Mouse (Mus musculus) megakaryocyte, embryonic 14.5 days (primary cell): ENCODE results near the gene Psmc5. TPM values are rescaled to one million over a fixed set of nuclear protein-coding genes. Genes with fewer than 3 reads are reported as not detected.

ENCODE experiments used
- H3K27me3 ChIP-seq: replicated peaks from 2 replicates; pipeline ENCODE3; 2012; ENCODE audit warnings: inconsistent platforms
- H3K36me3 ChIP-seq: replicated peaks from 2 replicates; pipeline ENCODE3; 2012; ENCODE audit warnings: low read length, inconsistent platforms, mixed read lengths
- H3K4me1 ChIP-seq: 2 replicates; pipeline ENCODE4 v1.6.1; 2012; ENCODE audit warnings: inconsistent platforms
- H3K4me3 ChIP-seq: replicated peaks from 2 replicates; pipeline ENCODE3; 2012; ENCODE audit warnings: moderate library complexity, mild to moderate bottlenecking, inconsistent platforms
- H3K9me3 ChIP-seq: 2 replicates; pipeline ENCODE4 v1.6.1; 2012; ENCODE audit warnings: inconsistent platforms
- FLI1 ChIP-seq: IDR thresholded peaks from 2 replicates; pipeline ENCODE4 v1.6.1; 2012; ENCODE audit warnings: low read length, inconsistent platforms, mixed read lengths
- GATA1 ChIP-seq: IDR thresholded peaks from 3 replicates; pipeline ENCODE4 v1.6.1; 2012; ENCODE audit warnings: mixed read lengths, low read length, inconsistent platforms, borderline replicate concordance
- polyA plus RNA-seq: library from polyadenylated mRNA; stranded (reverse); fragments of >175 nt; gene quantifications from 2 replicates; pipeline ENCODE4 v1.2.3, GENCODE M21; 2012; ENCODE audit warnings: low replicate concordance; ENCODE audit not compliant: insufficient read depth

The Psmc5 gene
- polyA plus RNA-seq, 1 experiment = 34.7 TPM

DNA sequence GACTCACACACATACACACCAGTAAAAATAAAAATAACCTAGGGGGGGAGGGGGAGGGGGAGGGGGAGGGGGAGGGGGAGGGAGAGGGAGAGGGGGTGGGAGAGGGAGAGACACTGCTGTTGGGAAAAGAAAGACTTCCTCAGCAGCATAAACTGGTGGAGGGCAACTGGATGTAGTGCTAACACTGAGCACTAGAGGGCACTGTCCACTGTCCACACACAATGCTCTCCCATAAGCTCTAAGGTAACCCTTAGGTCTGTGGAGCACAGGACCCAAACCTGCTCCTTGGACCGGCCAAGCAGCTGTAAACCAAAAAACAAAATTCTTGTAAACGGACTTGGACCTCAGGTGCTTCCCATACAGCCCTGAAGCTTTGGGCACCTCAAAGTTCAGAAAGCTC lies 46.7 kb downstream of the Psmc5 start:
- Histone ChIP-seq H3K36me3 (no peaks in the 10 kb centered on the region), H3K9me3 (0 out of 2 replicates have a peak, but pooled peaks cover 1% of the 10 kb centered on the region), H3K4me3 (no peak overlapping the region), H3K27me3 (peaks cover 42% of the 10 kb centered on the region), H3K4me1 (peaks cover 4% of the 10 kb centered on the region; the same call in 1 of the 2 replicates)
- TF ChIP-seq GATA1 (no peak), FLI1 (no peak)

DNA sequence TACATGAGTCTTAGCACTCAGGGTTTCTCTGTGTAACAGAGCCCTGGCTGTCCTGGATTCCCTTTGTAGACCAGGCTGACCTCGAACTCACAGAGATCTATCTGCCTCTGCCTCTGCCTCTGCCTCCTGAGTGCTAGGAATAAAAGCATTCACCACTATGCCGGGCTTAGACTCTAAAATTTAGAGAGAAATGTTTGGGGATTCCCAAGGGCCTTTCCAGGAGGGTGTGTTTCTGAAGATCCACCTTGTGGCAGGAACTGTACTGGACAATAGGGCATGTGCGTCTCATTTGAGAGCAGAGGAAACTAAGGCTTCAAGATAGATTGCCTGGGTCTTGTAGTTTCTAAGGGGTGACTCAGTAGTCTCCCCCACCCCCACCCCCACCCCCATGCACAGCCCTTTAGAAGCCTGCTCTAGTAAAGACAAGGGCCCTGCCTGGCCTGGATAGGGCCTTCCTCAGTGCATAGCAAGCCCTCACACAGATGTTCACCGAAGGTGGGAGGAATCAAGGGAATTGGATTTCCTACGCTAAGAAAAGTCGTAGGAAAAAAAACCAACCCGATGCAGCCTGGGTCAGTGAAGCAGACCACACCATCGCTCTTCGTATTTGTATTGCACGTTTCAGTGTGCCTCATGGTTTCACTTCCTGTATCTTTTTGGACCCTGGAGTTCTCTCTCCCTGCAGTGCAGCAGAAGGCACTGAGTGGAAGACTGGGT lies 49.6 kb downstream of the Psmc5 start:
- Histone ChIP-seq H3K36me3 (no peaks in the 10 kb centered on the region), H3K27me3 (peaks cover 31% of the 10 kb centered on the region), H3K9me3 (no peaks in the 10 kb centered on the region), H3K4me3 (no peak overlapping the region), H3K4me1 (peaks cover 4% of the 10 kb centered on the region; the same call in 1 of the 2 replicates)
- no peak for TF ChIP-seq FLI1
- TF ChIP-seq GATA1 = no peak

DNA sequence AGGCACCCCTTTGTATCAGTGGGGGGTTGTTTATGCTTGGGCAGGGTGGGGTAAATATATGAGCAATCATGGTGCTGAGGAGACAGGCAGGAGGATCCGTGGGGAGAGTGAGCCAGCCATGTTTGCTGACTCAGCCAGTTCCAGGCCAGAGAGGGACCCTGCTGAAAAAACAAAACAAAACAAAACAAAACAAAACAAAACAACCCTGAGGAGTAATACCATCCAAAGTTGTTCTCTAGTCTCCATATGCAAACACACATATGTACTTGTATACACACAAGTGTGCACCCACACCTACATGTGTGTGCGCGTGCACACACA lies 50.1 kb downstream of the Psmc5 start:
- TF ChIP-seq FLI1 = no peak
- TF ChIP-seq GATA1 = no peak
- Histone ChIP-seq H3K27me3 (peaks cover 28% of the 10 kb centered on the region), H3K4me3 (no peak overlapping the region), H3K4me1 (peaks cover 4% of the 10 kb centered on the region; the same call in 1 of the 2 replicates), H3K9me3 (no peaks in the 10 kb centered on the region), H3K36me3 (no peaks in the 10 kb centered on the region)

DNA sequence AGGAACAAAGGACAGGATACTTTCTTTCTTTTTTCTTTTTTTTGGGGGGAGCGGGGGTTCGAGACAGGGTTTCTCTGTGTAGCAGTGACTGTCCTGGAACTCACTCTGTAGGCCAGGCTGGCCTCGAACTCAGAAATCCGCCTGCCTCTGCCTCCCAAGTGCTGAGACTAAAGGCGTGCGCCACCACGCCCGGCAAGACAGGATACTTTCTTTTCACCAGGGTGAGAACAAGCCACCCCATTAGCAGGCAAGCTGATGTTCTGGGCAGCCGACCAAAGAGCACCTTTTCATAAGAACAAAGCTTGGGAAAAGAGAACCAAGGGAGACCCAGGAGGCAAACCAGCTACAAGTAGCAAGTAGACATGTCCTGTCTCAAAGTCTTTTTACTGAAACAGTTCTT lies 50.8 kb downstream of the Psmc5 start:
- Histone ChIP-seq H3K4me1 (peaks cover 4% of the 10 kb centered on the region; the same call in 1 of the 2 replicates), H3K27me3 (peaks cover 29% of the 10 kb centered on the region), H3K36me3 (no peaks in the 10 kb centered on the region), H3K9me3 (no peaks in the 10 kb centered on the region), H3K4me3 (no peak overlapping the region)
- TF ChIP-seq FLI1 (no peak), GATA1 (no peak)

DNA sequence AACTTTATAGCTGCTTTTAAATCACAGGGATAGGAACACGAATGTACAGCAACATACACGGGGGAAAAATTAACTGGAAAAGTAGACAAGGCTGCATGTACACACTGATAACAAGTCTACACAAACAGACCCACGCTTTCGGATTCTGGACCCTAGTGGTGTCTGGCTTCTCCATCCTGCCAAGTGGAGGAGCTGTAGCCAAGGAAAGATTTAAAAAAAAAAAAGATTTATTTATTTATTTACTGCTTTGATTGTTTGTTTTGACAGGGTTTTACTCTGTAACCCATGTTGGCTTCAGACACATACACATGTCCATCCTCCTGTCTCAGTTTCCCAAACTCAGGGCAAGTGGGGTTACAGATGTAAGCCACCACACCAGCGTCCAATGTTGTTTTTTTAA lies 51.5 kb downstream of the Psmc5 start:
- TF ChIP-seq GATA1 = no peak
- TF ChIP-seq FLI1 = no peak
- Histone ChIP-seq H3K36me3 (no peaks in the 10 kb centered on the region), H3K9me3 (no peaks in the 10 kb centered on the region), H3K4me3 (no peak overlapping the region), H3K27me3 (peaks cover 34% of the 10 kb centered on the region), H3K4me1 (peaks cover 4% of the 10 kb centered on the region; the same call in 1 of the 2 replicates)

DNA sequence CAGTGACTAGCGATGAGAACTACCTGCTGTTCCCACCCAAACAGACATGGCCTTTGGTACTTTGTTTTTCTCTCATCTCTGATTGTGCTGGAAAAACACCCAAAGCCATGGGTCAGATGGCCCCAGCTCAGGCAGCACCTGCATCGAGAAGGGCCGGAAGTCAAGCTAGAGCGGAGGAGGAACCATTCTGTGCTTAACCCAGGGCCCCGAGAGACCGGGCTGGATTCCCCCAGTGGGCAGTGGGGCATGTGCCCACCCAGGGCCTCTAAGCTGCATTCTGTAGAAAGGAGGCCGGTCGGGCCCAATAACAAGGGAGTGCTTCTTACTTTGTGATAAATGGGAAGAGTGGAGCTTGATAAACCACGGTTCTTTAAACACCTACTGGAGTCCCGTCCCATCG lies 52.2 kb downstream of the Psmc5 start:
- H3K36me3 ChIP-seq = no peaks in the 10 kb centered on the region
- H3K9me3 ChIP-seq = no peaks in the 10 kb centered on the region
- peaks cover 40% of the 10 kb centered on the region for H3K27me3 ChIP-seq
- no peak overlapping the region for H3K4me3 ChIP-seq
- TF ChIP-seq GATA1 = no peak
- TF ChIP-seq FLI1 = no peak
- peaks cover 4% of the 10 kb centered on the region; the same call in 1 of the 2 replicates for H3K4me1 ChIP-seq

DNA sequence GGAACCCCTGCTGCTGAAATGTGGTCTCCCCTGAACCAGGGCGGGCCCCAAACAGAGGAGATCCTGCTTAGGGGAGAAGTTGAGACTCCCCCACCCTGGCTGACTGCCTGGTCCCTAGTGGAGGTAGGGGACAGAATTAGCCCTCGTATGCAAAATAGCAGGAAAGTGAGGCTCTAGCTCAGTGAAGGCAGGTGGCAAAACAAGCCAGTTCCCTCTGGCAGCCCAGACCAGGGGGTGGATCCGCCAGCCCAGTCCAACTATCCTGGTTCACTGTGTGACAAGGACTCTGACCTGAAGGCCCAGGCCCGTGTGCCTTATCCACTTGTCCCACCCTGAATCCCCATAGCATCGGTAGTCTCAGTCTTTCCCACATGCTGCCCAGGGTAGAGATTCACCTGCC lies 54.2 kb downstream of the Psmc5 start:
- TF ChIP-seq GATA1 (no peak), FLI1 (no peak)
- Histone ChIP-seq H3K4me3 (no peak overlapping the region), H3K36me3 (no peaks in the 10 kb centered on the region), H3K9me3 (no peaks in the 10 kb centered on the region), H3K4me1 (peaks cover 19% of the 10 kb centered on the region), H3K27me3 (peaks cover 43% of the 10 kb centered on the region)

Other genes starting within 250 kb of the Psmc5 start
- gene Kcnh6, start 248.0 kb upstream of the Psmc5 start, polyA plus RNA-seq = not detected in 2 replicates
- gene Dcaf7, start 219.3 kb upstream of the Psmc5 start, polyA plus RNA-seq = 1.7 and 5.8 TPM in 2 replicates
- gene Taco1, start 190.1 kb upstream of the Psmc5 start, polyA plus RNA-seq = 2.7 and 3.8 TPM in 2 replicates
- gene Map3k3, start 171.5 kb upstream of the Psmc5 start, polyA plus RNA-seq = 1.5 and 1.6 TPM in 2 replicates
- not detected in 2 replicates for gene Gm10840, start 95.3 kb upstream of the Psmc5 start, polyA plus RNA-seq
- 121 and 146 TPM in 2 replicates for gene Limd2, start 95.3 kb upstream of the Psmc5 start, polyA plus RNA-seq
- gene Strada, start 54.0 kb upstream of the Psmc5 start, polyA plus RNA-seq = 50.4 and 187 TPM in 2 replicates
- 1.4 and 4.7 TPM in 2 replicates for gene Ccdc47, start 39.8 kb upstream of the Psmc5 start, polyA plus RNA-seq
- 4.9 and 12.1 TPM in 2 replicates for gene Ddx42, start 39.2 kb upstream of the Psmc5 start, polyA plus RNA-seq
- 6.7 TPM in 1 of 2 replicates, not detected in the other for gene Ftsj3, start 75 bp upstream of the Psmc5 start, polyA plus RNA-seq
- 51.3 and 84.6 TPM in 2 replicates for gene Smarcd2, start 16.8 kb downstream of the Psmc5 start, polyA plus RNA-seq
- not detected in 2 replicates for gene Tcam1, start 20.5 kb downstream of the Psmc5 start, polyA plus RNA-seq
- not detected in 2 replicates for gene Gh, start 45.7 kb downstream of the Psmc5 start, polyA plus RNA-seq
- 1.1 TPM in 1 of 2 replicates, not detected in the other for gene Cd79b, start 58.6 kb downstream of the Psmc5 start, polyA plus RNA-seq
- not detected in 2 replicates for gene Scn4a, start 97.1 kb downstream of the Psmc5 start, polyA plus RNA-seq
- not detected in 2 replicates for gene Prr29, start 109.3 kb downstream of the Psmc5 start, polyA plus RNA-seq
- gene Icam2, start 131.9 kb downstream of the Psmc5 start, polyA plus RNA-seq = 2.3 and 19.4 TPM in 2 replicates
- gene Ern1, start 231.7 kb downstream of the Psmc5 start, polyA plus RNA-seq = 0.86 and 3.0 TPM in 2 replicates